Mouse (Mus musculus) Patski (cell line): ENCODE measurements at regions not wholly inside any gene's neighbourhood (a gene's known extent, or its start where the extent isn't known, plus 50 kb on each side); places are given as distances from the start of the nearest gene placed in this dataset.

ENCODE experiments used
- ATAC-seq: fragments of 100-300 bp; one replicate; pipeline ENCODE4 v1.8.0; 2021
- CTCF ChIA-PET: fragments of 350-600 bp; sonication (Branson Sonifier 250); formaldehyde crosslinking; loops from one replicate; lab custom pipeline; 2022; ENCODE audit warnings: inconsistent platforms; lab: Charles Lee
- POLR2A ChIA-PET: fragments of 350-600 bp; sonication (Branson Sonifier 250); formaldehyde crosslinking; loops from one replicate; lab custom pipeline; 2022; ENCODE audit warnings: antibody characterized with exemption, inconsistent platforms; lab: Charles Lee
- DNase-seq: peaks from one replicate; pipeline ENCODE4 v3.0.0-alpha.2; 2011; ENCODE audit warnings: low read depth, low spot score
- H3K27me3 ChIP-seq: fragments of 371-371 bp; one replicate; pipeline ENCODE4 v1.5.1; 2021
- CTCF ChIP-seq: fragments of 100-300 bp; IDR thresholded peaks from one replicate; pipeline ENCODE4 v1.5.1; 2021
- in situ Hi-C: fragments of 300-500 bp; cut with MboI; formaldehyde crosslinking; loops from 3 replicates; pipeline ENCODE4 v1.11.1; 2018; ENCODE audit warnings: low pct_unique_long_range_greater_than_20kb, mixed read lengths

DNA sequence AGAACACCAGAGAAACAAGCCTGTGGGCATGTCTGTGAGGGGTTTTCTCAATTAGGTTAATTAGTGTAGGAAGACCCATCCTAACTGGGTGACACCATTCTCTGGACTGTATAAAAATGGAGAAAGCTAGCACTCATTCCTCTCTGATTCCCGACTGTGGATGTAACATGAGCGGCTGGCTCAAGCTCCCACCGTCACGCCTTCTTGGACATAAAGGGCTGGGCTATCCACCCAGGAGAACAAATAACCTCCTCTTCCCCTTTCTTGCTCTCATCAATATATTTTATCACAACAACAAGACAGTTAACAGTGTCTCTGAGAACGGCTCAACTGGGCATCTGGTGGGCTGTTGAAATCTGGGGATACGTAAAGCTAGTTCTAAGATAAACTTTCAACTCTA is 62.4 kb upstream of the Klf4 start:
- ATAC-seq: no peak
- in situ Hi-C loops: no loop called here
- ChIA-PET CTCF (interaction anchor here (1.0 to 1.3 kb wide), 2 partner anchors 34 to 44 kb away, joined by 3 read pairs; no protein-coding TSS in a partner anchor), POLR2A (interaction anchor here (0.7 kb wide), 1 partner anchor 1708 kb away, joined by 3 read pairs; no protein-coding TSS in a partner anchor)
- no peaks in the 10 kb centered on the region for H3K27me3 ChIP-seq
- TF ChIP-seq CTCF: no peak
- DNase-seq: no peak

DNA sequence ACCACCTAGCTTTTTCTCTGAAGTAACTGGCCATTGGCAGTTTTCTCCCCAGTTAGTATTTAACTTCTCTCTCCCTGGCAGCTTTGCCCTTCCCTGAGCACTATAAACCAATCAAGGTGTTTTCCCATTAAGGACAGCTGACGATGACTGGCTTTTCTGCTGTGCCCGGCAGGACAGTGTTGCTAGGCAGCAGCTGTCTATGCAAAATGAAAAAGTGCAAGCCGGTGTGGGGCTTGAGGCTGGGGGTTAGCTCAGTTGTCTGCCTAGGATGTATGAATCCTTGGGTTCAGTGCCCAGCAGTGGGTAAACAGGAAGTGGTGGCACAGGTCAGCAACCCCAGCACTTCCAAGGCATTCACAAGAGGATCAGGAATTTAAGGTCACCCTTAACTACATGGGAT is 60.9 kb upstream of the Klf4 start:
- no peak for TF ChIP-seq CTCF
- H3K27me3 ChIP-seq: no peaks in the 10 kb centered on the region
- in situ Hi-C loops: no loop called here
- ChIA-PET CTCF (no interaction called here), POLR2A (interaction anchor here (0.6 to 0.7 kb wide), 2 partner anchors 411 to 428 kb away, joined by 3 read pairs; no protein-coding TSS in a partner anchor)
- ATAC-seq (no peak), DNase-seq (peak; percentile 3)

DNA sequence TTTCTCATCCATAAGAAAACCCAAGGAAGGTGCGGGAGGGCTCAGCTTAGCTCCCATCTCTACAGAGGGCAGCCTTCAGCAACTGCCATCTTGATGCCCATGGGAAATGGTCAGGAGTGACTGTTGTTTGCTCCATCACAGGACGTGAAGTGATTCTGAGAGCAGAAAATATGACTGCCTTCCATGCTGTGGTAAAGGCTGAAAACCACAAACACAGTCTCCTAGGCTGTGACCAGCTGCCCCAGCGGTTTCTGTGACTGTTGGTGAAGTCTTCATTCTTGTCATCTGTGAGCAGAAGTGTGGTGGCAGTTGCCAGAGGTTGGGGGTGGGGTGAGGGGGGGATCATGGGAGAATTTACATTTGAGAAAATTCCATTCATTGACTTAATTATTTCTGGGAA is 53.9 kb upstream of the Klf4 start:
- ChIA-PET POLR2A (interaction anchor here (0.7 to 1.2 kb wide), 2 partner anchors 18 to 256 kb away, joined by 3 read pairs; no protein-coding TSS in a partner anchor), CTCF (no interaction called here)
- DNase-seq (no peak), ATAC-seq (no peak)
- H3K27me3 ChIP-seq: no peaks in the 10 kb centered on the region
- TF ChIP-seq CTCF: no peak
- in situ Hi-C loops: no loop called here

DNA sequence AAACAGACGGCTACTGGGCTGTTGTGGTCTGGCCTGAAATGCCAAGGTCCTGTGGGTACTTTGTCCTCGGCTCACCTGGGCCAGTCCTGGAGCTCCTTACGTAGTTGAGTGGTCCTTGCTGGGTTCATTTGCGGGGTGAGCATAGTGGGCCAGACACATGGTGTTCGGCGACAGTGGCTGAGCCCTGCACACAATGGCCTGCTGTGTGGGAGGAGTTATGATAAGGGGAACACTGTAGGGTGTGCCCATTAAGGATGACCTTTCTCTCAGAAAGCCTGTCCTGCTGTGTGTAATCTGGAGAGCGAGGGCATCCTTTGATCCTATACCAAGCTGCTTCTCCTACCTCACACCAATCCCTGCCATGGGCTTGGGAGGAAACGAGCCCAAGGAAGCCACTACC is 51.3 kb upstream of the Klf4 start:
- ATAC-seq (no peak), DNase-seq (no peak)
- in situ Hi-C loops: no loop called here
- no peaks in the 10 kb centered on the region for H3K27me3 ChIP-seq
- CTCF ChIA-PET: interaction anchor here (1.3 kb wide), 1 partner anchor 32 kb away, joined by 3 read pairs; no protein-coding TSS in a partner anchor
- POLR2A ChIA-PET: interaction anchor here (0.8 kb wide), 1 partner anchor 63 kb away, joined by 3 read pairs; no protein-coding TSS in a partner anchor
- TF ChIP-seq CTCF: no peak
